Mouse (Mus musculus): Measurements from ENCODE around the gene Rgs3. TPM values are rescaled to one million over a fixed set of nuclear protein-coding genes. Genes with fewer than 3 reads are reported as not detected.

Rgs3 gene
- total and polyA plus RNA-seq, 3 experiments: not detected

- no peaks in the 10 kb centered on the region for H3K4me1 ChIP-seq (ENCODE audit: control insufficient read depth in 1 of 2, insufficient read depth in 2 of 2, low read length in 2 of 2)
- DNase-seq (ENCODE audit: low read depth, low spot score): no peak
- no peaks in the 10 kb centered on the region for H3K36me3 ChIP-seq (ENCODE audit: control insufficient read depth in 1 of 2, insufficient read depth in 2 of 2, low read length in 2 of 2)
- no peaks in the 10 kb centered on the region for H3K27me3 ChIP-seq (ENCODE audit: control insufficient read depth in 1 of 2, insufficient read depth in 2 of 2, low read length in 2 of 2)
- TF ChIP-seq EP300 (IDR thresholded peaks at IDR 0.05; ENCODE audit: low read depth in 1 of 2, low read length in 2 of 2) (no peak), MAX (IDR thresholded peaks at IDR 0.05; ENCODE audit: low read length) (no peak), HCFC1 (IDR thresholded peaks at IDR 0.05; ENCODE audit: low read depth, low read length) (no peak), CHD1 (IDR thresholded peaks at IDR 0.05; ENCODE audit: low read depth, low read length) (no peak), E2F4 (IDR thresholded peaks at IDR 0.05; ENCODE audit: borderline replicate concordance, low read depth, low read length) (no peak), USF2 (IDR thresholded peaks at IDR 0.05; ENCODE audit: borderline replicate concordance in 1 of 2, insufficient read depth in 1 of 2, low read depth in 1 of 2, low read length in 2 of 2) (no peak), NELFE (IDR thresholded peaks at IDR 0.05; ENCODE audit: low read depth, low read length) (no peak)
- H3K9me3 ChIP-seq (replicated peaks; ENCODE audit: insufficient read depth, low read length): no peaks in the 10 kb centered on the region
- H3K4me3 ChIP-seq (ENCODE audit: control insufficient read depth in 1 of 2, insufficient read depth in 1 of 2, low read depth in 2 of 2, low read length in 2 of 2): no peak overlapping the region
- no peak overlapping the region for H3K9ac ChIP-seq (ENCODE audit: control insufficient read depth, low read depth, low read length, poor library complexity, severe bottlenecking)
- H3K27ac ChIP-seq (ENCODE audit: control insufficient read depth, low read depth, low read length): no peak overlapping the region
- no peaks in the 10 kb centered on the region for H3K79me2 ChIP-seq (ENCODE audit: control insufficient read depth, insufficient read depth, low read length, poor library complexity)
These were observed 177.3 kb downstream of the Rgs3 start for GRCm38 (mm10) chr4:62736904-62737303.

GRCm38 (mm10) chr4:62737983-62738695, 178.5 kb downstream of the Rgs3 start:
- Histone ChIP-seq H3K4me3 (ENCODE audit: control insufficient read depth in 1 of 2, insufficient read depth in 1 of 2, low read depth in 2 of 2, low read length in 2 of 2) (no peak overlapping the region), H3K9ac (ENCODE audit: control insufficient read depth, low read depth, low read length, poor library complexity, severe bottlenecking) (no peak overlapping the region), H3K9me3 (replicated peaks; ENCODE audit: insufficient read depth, low read length) (no peaks in the 10 kb centered on the region), H3K36me3 (ENCODE audit: control insufficient read depth in 1 of 2, insufficient read depth in 2 of 2, low read length in 2 of 2) (no peaks in the 10 kb centered on the region), H3K27ac (ENCODE audit: control insufficient read depth, low read depth, low read length) (no peak overlapping the region), H3K79me2 (ENCODE audit: control insufficient read depth, insufficient read depth, low read length, poor library complexity) (no peaks in the 10 kb centered on the region), H3K27me3 (ENCODE audit: control insufficient read depth in 1 of 2, insufficient read depth in 2 of 2, low read length in 2 of 2) (no peaks in the 10 kb centered on the region), H3K4me1 (ENCODE audit: control insufficient read depth in 1 of 2, insufficient read depth in 2 of 2, low read length in 2 of 2) (no peaks in the 10 kb centered on the region)
- DNase-seq (ENCODE audit: low read depth, low spot score): no peak
- TF ChIP-seq KAT2A (conservative IDR thresholded peaks at IDR 0.05; ENCODE audit: low read depth, low read length) (no peak), ELF1 (IDR thresholded peaks at IDR 0.05; ENCODE audit: low read depth, low read length) (no peak), MXI1 (IDR thresholded peaks at IDR 0.05; ENCODE audit: low read depth, low read length) (no peak), EP300 (IDR thresholded peaks at IDR 0.05; ENCODE audit: low read depth in 1 of 2, low read length in 2 of 2) (no peak), MEF2A (IDR thresholded peaks at IDR 0.05; ENCODE audit: extremely low read depth, insufficient replicate concordance, low read depth, low read length, poor library complexity, severe bottlenecking) (no peak), RAD21 (IDR thresholded peaks at IDR 0.05; ENCODE audit: low read depth, low read length) (no peak), SMC3 (IDR thresholded peaks at IDR 0.05; ENCODE audit: low read depth, low read length) (no peak), UBTF (IDR thresholded peaks at IDR 0.05; ENCODE audit: borderline replicate concordance, insufficient read depth, low read depth, low read length) (no peak), MAFK (IDR thresholded peaks at IDR 0.05; ENCODE audit: borderline replicate concordance, low read depth, low read length) (no peak), CHD2 (IDR thresholded peaks at IDR 0.05; ENCODE audit: low read length) (no peak), NRF1 (IDR thresholded peaks at IDR 0.05; ENCODE audit: insufficient read depth, low read depth, low read length, poor library complexity, severe bottlenecking) (no peak), CTCF (IDR thresholded peaks at IDR 0.05 in 2 of 3, conservative IDR thresholded peaks at IDR 0.05 in 1 of 3; ENCODE audit: control insufficient read depth in 1 of 3, insufficient read depth in 1 of 3, low read depth in 2 of 3, low read length in 3 of 3, poor library complexity in 1 of 3, severe bottlenecking in 1 of 3) (no peak), ZKSCAN1 (IDR thresholded peaks at IDR 0.05; ENCODE audit: low read depth, low read length) (no peak), ZMIZ1 (IDR thresholded peaks at IDR 0.05; ENCODE audit: low read depth, low read length) (no peak), POLR2AphosphoS2 (IDR thresholded peaks at IDR 0.05; ENCODE audit: low read length) (no peak)
